Mouse (Mus musculus): Measurements from ENCODE around the gene Pygo2.
A peak's percentile ranks its signal among the peaks of the same experiment; 100 is the strongest.

Pygo2 gene

DNA sequence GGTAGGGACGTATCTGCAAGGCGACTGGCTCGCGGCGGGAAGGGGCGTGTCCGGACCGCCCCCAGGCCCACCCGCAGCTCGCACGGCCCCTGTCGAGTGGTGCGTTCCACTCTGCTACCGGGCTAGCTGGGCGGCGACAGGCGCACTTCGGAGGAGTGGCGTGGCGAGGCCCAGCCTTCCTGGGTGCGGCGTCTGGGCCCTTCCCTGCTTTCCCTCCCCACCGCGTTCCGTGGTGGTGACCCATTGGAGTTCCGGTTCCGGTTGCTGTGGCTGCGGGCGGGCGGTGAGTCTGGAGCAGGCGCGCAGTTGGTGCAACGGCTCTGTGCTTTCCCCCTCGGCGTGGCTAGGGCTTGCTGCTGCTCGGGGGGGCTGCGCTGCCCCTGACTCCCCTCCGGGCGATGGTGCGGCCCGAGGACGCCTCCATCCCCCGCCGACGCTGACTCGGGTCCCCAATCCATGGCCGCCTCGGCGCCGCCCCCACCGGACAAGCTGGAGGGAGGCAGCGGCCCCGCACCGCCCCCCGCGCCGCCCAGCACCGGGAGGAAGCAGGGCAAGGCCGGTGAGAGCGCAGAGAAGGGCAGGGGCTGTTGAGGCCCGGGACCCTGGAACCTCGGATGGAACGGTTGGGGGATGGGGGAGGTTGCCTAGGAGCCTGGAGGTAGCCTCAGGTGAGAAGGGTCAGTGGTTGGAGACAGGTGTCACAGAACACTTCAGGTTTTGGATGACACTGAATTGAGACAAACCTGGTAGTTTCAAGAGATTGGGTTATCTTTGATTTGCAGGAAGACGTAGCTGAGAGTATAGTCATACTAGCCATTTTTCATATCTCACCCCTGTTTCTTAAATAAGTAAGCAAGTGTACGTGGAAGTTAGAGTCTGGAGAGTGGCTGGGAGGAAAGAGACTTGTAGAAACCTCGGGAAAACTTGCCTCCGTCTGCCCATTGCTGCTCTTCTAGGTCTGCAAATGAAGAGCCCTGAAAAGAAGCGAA is at the start of gene Pygo2:
Pygo2 (plus strand) TSS at position 44 of the 989 bp plus-strand sequence.
- DNase-seq (ENCODE audit: low spot score), result peak; percentile 94

DNA sequence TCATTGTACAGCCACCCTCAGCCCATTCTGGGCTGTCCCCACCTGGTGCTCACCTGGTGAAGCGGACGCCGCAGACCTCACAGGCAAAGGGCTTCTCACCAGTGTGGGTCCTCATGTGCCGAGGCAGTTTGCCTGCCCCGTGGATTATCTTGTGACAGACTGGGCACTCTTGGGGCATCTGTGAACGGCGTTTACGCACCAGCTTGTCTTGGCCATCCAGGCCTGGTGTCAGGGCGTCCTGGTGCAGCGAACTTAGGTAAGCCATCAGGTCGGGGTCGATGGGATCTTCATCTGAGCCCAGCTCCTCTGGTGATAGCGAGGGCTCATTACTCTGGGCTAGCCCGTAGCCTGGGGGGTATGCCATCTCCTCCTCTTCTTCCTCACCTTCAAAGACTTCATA is 49.7 kb upstream of the Pygo2 start:
- DNase-seq (ENCODE audit: low spot score), result no peak

GRCm38 (mm10) chr3:89380711-89381110 is 49.3 kb upstream of the Pygo2 start:
- no peak for DNase-seq (ENCODE audit: low spot score)

DNA sequence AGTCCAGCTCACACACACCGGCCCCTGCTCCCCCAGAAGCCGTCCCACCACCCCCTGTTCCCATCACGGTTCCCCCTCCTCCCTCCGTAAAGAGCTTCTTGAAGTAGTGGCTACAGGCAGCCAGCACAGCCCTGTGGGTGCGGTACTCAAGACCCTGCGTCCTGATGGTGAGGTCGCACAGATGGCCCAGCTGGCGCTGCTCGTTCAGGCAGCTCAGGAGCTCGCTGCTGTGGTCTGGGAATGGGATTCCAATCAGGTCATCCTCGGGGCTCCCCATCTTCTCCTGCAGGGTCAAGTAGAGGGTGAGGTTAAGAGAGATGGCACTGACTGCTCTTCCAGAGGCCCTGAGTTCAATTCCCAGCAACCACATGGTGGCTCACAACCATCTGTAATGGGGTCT is 48.8 kb upstream of the Pygo2 start:
- DNase-seq (ENCODE audit: low spot score), result no peak

- no peak for DNase-seq (ENCODE audit: low spot score)
These were observed 47.8 kb upstream of the Pygo2 start for GRCm38 (mm10) chr3:89382033-89382882.

GRCm38 (mm10) chr3:89382950-89383349 is 47.1 kb upstream of the Pygo2 start:
- DNase-seq (ENCODE audit: low spot score), result no peak

DNA sequence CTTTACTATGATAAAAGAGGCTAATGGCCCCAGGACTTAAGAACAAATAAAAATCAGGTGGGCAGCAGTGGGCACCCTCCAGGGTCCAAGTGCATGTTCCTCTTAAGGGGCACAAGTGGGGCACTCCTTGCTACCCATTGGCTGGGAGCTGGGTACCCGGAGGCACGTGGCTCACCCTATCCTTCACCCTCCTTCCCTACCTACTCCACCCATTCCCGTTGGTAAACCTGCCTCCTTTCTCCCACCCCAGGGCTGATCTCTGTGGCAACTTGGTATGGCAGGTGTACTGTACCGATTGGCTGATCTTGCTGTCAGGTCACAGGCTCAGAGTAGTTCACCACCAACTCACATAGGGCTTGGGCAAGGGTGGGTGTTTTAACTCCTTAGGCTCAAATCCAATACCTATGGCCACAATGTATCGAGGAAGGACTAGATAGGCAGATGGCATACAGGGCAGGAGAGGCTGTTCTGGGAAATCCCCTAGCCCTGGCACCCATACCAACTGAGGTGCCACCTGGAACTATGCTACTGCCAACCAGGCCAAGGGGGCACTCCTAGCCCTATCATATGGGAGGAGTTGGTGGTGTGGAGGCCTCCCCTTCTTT is 46.3 kb upstream of the Pygo2 start:
- DNase-seq (ENCODE audit: low spot score), result no peak

DNA sequence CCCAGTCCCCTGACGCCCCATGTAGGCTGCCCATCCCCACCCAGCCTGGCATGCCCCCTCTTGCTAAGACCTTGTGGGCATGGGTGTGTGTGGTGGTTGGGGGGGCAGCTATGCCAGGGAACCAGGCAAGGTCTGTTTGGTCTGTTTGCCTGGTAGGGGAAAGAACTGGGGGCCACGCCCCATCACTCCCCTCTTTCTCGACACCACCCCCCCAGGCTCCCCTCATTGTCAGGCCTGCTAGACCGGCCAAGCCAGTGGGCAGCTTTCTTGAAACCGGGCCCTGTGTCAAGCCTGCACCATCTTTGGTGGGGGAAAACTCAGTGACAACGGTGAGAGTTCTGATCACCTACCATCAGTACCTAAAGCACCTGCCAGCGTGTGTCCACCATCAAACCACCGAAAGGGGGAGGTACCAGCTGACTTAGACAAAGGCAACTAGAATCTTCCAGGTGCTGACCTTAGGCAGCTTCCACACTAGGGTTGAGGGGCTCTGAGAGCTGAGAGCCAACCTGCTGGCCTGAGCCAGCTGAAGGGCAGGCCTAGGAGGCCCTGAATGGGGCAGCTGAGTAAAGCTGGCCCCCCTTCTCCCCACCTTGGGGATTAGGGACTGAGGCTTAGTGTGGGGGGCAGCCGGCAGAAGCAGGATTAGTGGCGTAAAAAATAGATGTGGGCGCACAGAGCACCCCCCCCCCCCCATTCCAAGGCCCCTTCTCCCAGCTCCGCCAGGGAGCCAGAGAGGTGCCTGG is 45.5 kb upstream of the Pygo2 start:
- no peak for DNase-seq (ENCODE audit: low spot score)

GRCm38 (mm10) chr3:89385451-89385850 is 44.6 kb upstream of the Pygo2 start:
- DNase-seq (ENCODE audit: low spot score), result no peak

DNA sequence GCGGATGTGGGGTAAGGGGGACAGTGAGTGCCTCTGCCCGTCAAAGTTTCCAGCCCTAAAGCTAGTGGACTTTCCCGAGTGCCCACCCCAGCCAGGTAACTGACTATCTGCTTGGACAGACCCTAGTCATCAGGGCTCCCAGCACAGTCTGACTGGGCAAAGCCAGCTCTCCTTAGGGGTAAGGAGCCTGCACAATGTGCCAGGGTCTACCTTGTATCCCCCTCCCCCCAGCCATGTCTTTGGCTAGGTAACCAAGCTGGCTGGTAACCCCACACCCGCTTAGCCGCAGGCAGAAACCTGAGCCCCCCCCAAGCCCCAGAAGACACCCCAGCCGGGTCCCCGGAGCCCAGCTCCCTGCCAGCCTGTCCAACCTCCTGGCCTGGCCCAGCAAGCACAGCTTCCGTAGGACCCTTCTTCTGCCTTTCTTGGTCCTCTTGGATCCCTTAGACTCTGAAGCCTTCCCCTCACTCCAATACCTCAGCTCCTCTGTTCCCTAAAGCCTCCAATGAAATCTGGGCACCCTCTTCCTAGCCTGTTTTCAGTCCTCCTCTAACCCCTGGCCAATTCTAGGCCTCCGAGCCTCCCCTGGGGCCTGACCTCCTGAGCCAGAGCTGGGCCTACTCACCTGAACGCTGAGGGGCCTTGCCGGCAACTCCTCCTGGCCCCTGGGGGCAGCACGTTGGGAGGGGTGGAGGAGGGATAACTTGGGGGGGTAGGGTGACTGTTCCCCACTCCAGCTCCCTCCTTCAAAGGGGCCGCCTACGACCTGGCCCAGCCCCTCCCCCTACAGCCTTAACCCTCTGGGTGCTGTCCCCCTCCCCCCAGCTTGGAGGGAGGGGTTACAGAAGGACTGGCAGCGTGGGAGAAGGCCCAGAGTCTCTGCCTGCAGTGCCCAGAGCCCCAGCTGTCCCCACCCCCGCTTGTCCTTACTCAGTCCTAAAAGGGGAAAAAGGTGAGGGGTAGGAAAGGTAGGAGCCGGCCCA is 43.3 kb upstream of the Pygo2 start:
- DNase-seq (ENCODE audit: low spot score), result no peak

GRCm38 (mm10) chr3:89387632-89388031 is 42.4 kb upstream of the Pygo2 start:
- DNase-seq (ENCODE audit: low spot score), result no peak

DNA sequence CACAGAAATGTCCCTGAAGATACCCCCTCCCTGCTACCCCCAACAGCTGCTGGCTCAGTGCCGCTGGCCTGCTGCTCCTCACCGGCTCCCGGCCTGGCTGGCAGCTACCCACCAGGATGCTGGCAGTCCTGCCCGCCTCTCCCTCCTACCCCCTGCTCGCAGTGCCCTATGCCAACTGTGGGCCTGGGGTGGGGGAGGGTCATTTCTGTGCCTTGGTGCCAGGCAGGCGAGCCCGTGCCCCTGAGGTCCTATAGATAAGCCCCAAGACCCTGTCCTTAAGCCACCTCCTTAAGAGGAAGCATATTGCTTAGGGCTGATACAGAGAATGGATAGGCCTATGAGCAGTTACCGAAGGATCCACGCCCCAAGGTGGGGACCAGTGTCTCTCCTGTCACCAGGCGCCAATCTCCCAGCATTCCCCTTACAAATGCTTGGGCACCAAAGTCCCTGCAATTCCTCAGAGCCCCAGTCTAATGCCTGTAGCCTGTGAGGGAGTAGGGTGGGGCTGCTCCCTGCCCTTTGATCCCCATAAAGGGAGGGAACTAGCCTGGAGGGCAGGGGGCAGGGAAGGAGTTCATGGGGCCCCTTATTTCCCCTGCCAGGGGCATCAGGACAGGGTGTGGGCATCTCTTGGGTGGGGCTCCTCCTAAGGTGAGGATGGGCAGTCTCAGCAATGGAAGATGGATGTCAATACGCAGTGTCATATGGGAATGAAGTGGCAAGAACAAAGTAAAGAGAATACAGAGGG is 41.7 kb upstream of the Pygo2 start:
- no peak for DNase-seq (ENCODE audit: low spot score)

DNA sequence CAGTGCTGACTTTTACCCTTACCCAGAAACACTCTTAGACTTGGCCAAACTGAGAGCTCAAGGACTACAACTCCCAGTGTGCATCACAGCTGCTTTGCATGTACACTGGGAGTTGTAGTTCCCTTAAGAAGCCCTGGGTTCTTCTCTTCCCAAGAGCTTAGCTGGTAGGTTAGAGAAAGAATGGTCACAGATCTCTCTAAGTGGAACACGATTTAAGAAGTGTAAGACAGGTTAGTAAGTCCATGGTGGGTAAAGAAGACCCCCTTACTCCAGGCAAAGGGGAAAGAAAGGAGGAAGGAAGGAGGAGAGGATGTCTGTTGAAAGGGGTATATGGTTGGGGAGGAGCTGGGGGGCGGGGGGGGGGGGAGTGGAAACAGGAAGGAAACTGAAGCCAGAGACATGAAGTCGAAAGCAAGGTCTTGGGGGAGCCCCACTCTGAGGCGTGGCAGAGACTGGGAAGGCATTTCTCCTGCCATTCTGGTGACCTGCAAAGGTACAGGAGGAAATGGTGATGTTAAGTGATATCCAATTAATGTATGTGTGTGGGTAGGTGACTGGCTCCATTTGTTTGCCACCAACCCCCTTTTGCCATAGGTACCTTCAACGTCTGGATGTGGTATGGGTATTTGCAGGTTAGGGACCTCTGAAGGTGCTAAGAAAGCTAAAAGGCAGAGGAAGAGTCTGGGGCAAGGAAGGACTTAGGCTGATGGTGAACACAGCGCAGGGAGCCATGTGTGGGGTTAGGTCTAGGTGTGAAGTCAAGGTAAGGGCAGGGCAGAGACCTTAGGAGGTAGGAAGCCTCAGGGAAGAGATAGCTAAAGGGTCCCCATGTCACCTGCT is 40.9 kb upstream of the Pygo2 start:
- DNase-seq (ENCODE audit: low spot score), result no peak

DNA sequence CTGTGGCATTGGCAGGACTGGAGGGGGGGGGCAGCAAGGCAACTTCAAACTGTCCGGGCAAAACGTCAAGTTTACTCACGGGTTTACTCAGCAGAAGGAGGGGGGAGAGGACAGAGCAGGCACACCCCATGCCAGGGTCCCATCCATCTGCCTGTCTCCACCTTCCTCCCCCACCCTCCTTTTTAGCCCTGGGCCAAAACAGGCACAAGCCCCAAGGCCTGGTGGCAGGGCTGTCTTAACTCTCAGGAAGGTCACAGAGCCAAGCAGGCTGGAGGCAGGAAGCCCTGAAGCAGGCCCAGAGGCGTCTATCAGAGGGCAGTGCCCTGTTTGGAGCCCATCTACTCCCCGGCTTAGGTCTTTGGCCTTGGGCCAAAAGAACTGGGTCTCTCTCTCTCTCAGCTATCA is 39.9 kb upstream of the Pygo2 start:
- no peak for DNase-seq (ENCODE audit: low spot score)

DNA sequence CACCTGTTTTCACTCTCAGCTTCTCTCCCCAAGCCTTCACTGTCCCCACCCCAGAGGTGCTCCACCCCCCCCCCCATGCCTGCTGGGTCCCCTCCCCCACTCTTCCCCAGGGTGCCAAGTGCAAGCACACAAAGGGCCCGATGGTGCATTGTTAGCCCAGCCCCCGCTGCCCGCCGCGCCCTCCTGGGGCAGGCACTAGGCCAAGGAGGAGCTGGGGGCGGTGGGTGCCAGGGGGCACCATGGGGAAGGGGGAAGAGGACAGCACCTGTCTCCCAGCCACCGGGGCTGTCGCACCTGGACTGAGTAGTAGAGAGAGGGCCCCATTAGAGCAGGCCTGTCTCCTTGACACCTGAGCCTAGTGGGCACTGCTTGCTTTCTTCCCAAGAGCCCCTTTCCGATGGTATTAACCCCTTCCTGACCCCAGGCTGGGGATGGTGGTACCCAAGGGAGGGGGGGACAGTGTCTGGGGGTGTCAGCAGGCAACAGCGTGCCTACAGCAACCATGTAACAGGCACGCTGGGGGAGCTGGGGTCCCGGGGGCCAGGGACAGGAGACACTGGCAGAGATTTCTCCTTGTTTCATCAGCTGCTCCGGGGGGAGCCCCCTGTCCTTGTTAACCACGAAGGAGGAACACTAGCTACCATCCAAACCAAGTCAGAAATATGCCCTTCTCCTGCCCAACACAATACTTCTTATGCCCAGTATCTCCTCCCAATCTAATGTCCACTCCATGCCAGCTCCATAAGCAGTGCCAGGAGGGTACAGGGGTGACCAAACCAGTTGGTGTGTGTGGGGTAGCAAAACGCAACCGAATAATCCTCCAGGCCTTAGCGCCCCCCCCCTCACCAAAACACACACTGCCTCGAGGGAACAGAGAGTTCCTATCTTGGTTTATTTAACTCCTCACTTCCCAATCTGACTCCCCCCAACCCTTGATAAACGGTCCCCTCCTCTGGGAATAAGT is 39.0 kb upstream of the Pygo2 start:
- no peak for DNase-seq (ENCODE audit: low spot score)

DNA sequence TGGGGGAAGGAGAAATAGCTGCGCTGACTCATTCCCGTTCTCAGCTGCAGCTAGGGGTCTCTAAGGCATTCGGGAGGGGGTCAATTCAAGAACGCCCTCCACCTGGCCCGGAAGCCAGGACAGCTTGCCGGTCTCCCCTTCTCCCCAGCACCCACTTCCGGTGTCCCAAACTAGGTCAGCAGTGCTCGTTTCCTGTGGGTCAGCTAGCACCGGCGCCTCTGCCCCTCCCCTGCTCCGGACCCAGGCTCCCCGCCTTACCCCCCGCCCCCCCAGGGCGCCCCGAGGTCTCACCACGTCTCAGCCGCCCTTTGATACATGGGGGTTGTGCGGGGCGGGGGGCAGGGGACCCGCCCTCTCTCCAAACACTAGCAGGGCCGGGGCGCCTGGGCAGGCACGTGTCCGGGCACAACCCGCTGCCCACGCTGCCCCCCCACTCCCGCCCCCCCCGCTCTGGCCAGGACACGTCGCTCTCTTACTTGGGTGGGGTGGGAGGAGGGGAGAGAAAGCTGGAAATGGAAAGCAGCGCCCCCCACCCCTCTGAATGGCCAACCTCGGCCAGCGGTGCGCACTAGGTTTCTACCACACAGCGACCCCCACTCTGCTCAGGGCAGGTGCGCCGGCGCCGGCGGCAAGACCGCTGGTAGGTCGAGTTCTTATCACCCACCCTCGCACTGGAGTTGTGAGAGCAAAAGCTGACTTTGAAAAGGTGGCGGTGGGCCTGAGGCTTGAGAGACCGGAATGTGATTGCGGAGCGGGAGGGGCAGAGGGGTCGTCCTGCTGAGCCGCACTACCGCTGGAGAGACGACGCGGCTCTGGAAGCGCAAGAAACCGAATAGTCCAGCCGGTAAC is 38.1 kb upstream of the Pygo2 start:
- peak; percentile 60 for DNase-seq (ENCODE audit: low spot score)

DNA sequence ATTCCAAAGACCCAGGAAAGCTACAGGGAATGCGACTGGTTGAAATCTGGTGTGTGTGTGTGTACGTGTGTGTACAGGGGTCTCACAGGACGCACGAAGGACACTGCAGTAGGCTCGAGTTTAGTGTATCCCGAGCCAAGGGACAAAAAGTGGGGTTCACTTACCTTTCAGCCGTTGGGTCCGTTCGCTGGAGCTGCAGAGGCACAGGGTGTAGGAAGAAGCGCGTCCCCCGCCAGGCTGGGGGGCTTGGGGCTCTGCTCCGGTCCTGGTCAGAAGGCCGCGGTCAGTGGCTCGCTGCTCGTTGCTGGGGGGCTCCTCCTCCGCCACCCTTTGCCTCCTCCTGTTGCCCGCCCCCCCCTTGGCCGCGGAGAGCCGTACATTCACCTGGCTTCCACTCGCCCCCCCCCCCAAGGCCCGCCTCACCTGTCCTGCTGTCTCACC is 37.1 kb upstream of the Pygo2 start:
- DNase-seq (ENCODE audit: low spot score), result no peak
